Mouse (Mus musculus) midbrain, embryonic 13.5 days (tissue): Measurements from ENCODE around the gene Fsip1. TPM values are rescaled to one million over a fixed set of nuclear protein-coding genes. Genes with fewer than 3 reads are reported as not detected.

Source experiments
- ATAC-seq: fragments of 200-750 bp; cut with Nextera tagmentation; 2 replicates; pipeline ENCODE4 v1.8.0; 2017; ENCODE audit warnings: mild to moderate bottlenecking, moderate TSS enrichment, moderate library complexity
- H3K27ac ChIP-seq: fragments of 300-500 bp; sonication (generic); 2 replicates; pipeline ENCODE4 v1.5.1; 2015; ENCODE audit warnings: inconsistent platforms, mild to moderate bottlenecking, moderate library complexity
- H3K27me3 ChIP-seq: fragments of 300-500 bp; sonication (generic); 2 replicates; pipeline ENCODE4 v1.6.1; 2015; ENCODE audit warnings: mild to moderate bottlenecking, inconsistent platforms
- H3K36me3 ChIP-seq: fragments of 300-500 bp; sonication (generic); 2 replicates; pipeline ENCODE4 v1.6.1; 2015; ENCODE audit warnings: mild to moderate bottlenecking, inconsistent platforms
- H3K4me1 ChIP-seq: fragments of 300-500 bp; sonication (generic); replicated peaks from 2 replicates; pipeline ENCODE4 v1.6.1; 2015; ENCODE audit warnings: inconsistent platforms
- H3K4me2 ChIP-seq: fragments of 300-500 bp; sonication (generic); replicated peaks from 2 replicates; pipeline ENCODE4 v1.6.1; 2015; ENCODE audit warnings: moderate library complexity, mild to moderate bottlenecking, inconsistent platforms
- H3K4me3 ChIP-seq: fragments of 300-500 bp; sonication (generic); replicated peaks from 2 replicates; pipeline ENCODE4 v1.5.1; 2015; ENCODE audit warnings: mild to moderate bottlenecking, inconsistent platforms
- H3K9ac ChIP-seq: fragments of 300-500 bp; sonication (generic); replicated peaks from 2 replicates; pipeline ENCODE4 v1.6.1; 2015; ENCODE audit warnings: mild to moderate bottlenecking, inconsistent platforms
- H3K9me3 ChIP-seq: fragments of 300-500 bp; sonication (generic); 2 replicates; pipeline ENCODE4 v1.6.1; 2016; ENCODE audit warnings: mild to moderate bottlenecking, inconsistent platforms
- WGBS: fragments of 180-500 bp; shearing (Covaris S2); methylation state at CpG from one replicate; pipeline ENCODE4 v1.1.7; 2015; 5-methylcytosine and 5-hydroxymethylcytosine counted together
- polyA plus RNA-seq: library from polyadenylated mRNA; unstranded; fragments of >200 nt; fragmentation: Nextera tagmentation; extraction: Ambion mirVana; gene quantifications from 2 replicates; pipeline ENCODE4 v1.2.1, GENCODE M21; 2015

Fsip1 gene
- polyA plus RNA-seq, 1 experiment from 2014 or later = 1.6 TPM

GRCm38 (mm10) chr2:118288326-118289065, 31.7 kb upstream of the Fsip1 start:
- H3K9me3 ChIP-seq = no peaks in the 10 kb centered on the region
- WGBS = 88% methylated on average over 9 of the region's 9 CpGs
- no peak overlapping the region for H3K9ac ChIP-seq
- H3K27me3 ChIP-seq = no peaks in the 10 kb centered on the region
- H3K4me2 ChIP-seq = no peak overlapping the region
- ATAC-seq = no peak
- no peaks in the 10 kb centered on the region for H3K36me3 ChIP-seq
- H3K4me3 ChIP-seq = no peak overlapping the region
- H3K27ac ChIP-seq = no peak overlapping the region
- peaks cover 2% of the 10 kb centered on the region; the same call in 1 of the 2 replicates for H3K4me1 ChIP-seq

GRCm38 (mm10) chr2:118287678-118288077, 30.9 kb upstream of the Fsip1 start:
- no peaks in the 10 kb centered on the region for H3K36me3 ChIP-seq
- H3K4me1 ChIP-seq = no peaks in the 10 kb centered on the region
- no peak overlapping the region for H3K4me2 ChIP-seq
- no peak overlapping the region for H3K9ac ChIP-seq
- peak; percentile 27; the same call in 1 of the 2 replicates for ATAC-seq
- WGBS = 73% methylated on average over 4 of the region's 4 CpGs
- no peaks in the 10 kb centered on the region for H3K9me3 ChIP-seq
- H3K27ac ChIP-seq = no peak overlapping the region
- no peaks in the 10 kb centered on the region for H3K27me3 ChIP-seq
- no peak overlapping the region for H3K4me3 ChIP-seq

- 77% methylated on average over 3 of the region's 3 CpGs for WGBS
- H3K9ac ChIP-seq = no peak overlapping the region
- no peak overlapping the region for H3K4me2 ChIP-seq
- no peaks in the 10 kb centered on the region for H3K9me3 ChIP-seq
- H3K27ac ChIP-seq = no peak overlapping the region
- no peak for ATAC-seq
- no peaks in the 10 kb centered on the region for H3K36me3 ChIP-seq
- H3K4me1 ChIP-seq = no peaks in the 10 kb centered on the region
- H3K4me3 ChIP-seq = no peak overlapping the region
- H3K27me3 ChIP-seq = no peaks in the 10 kb centered on the region
These were observed 25.7 kb upstream of the Fsip1 start for GRCm38 (mm10) chr2:118282467-118282866.

GRCm38 (mm10) chr2:118278249-118278648, 21.5 kb upstream of the Fsip1 start:
- no peak for ATAC-seq
- WGBS = 94% methylated on average over 8 of the region's 8 CpGs

GRCm38 (mm10) chr2:118271606-118272005, 14.8 kb upstream of the Fsip1 start:
- no peaks in the 10 kb centered on the region for H3K36me3 ChIP-seq
- peaks cover 9% of the 10 kb centered on the region for H3K4me1 ChIP-seq
- H3K9ac ChIP-seq = no peak overlapping the region
- no peaks in the 10 kb centered on the region for H3K9me3 ChIP-seq
- no peaks in the 10 kb centered on the region for H3K27me3 ChIP-seq
- no peak overlapping the region for H3K4me2 ChIP-seq
- no peak overlapping the region for H3K27ac ChIP-seq
- WGBS = 88% methylated on average over 10 of the region's 10 CpGs
- ATAC-seq = no peak
- no peak overlapping the region for H3K4me3 ChIP-seq

More at GRCm38 (mm10) chr2:118278249-118278648, 21.5 kb upstream of the Fsip1 start:
- H3K27ac ChIP-seq = no peak overlapping the region
- H3K27me3 ChIP-seq = no peaks in the 10 kb centered on the region
- H3K4me3 ChIP-seq = no peak overlapping the region
- no peak overlapping the region for H3K4me2 ChIP-seq
- no peaks in the 10 kb centered on the region for H3K9me3 ChIP-seq
- peaks cover 9% of the 10 kb centered on the region for H3K4me1 ChIP-seq
- no peak overlapping the region for H3K9ac ChIP-seq
- no peaks in the 10 kb centered on the region for H3K36me3 ChIP-seq

- no peak for ATAC-seq
- no peak overlapping the region for H3K4me3 ChIP-seq
- no peak overlapping the region for H3K4me2 ChIP-seq
- H3K27me3 ChIP-seq = no peaks in the 10 kb centered on the region
- H3K4me1 ChIP-seq = peaks cover 8% of the 10 kb centered on the region
- no peak overlapping the region for H3K27ac ChIP-seq
- no peaks in the 10 kb centered on the region for H3K36me3 ChIP-seq
- WGBS = 81% methylated on average over 14 of the region's 14 CpGs
- no peak overlapping the region for H3K9ac ChIP-seq
- no peaks in the 10 kb centered on the region for H3K9me3 ChIP-seq
These were observed 13.4 kb upstream of the Fsip1 start for GRCm38 (mm10) chr2:118270213-118270612.

- WGBS = 58% methylated on average over 2 of the region's 2 CpGs
- ATAC-seq = 0 out of 2 replicates have a peak, but pooled peaks have one; percentile 24
These were observed 7.1 kb upstream of the Fsip1 start for GRCm38 (mm10) chr2:118263914-118264201.

GRCm38 (mm10) chr2:118263151-118263913, 6.6 kb upstream of the Fsip1 start:
- no peaks in the 10 kb centered on the region for H3K4me1 ChIP-seq
- H3K27me3 ChIP-seq = 0 out of 2 replicates have a peak, but pooled peaks cover 7% of the 10 kb centered on the region
- H3K4me2 ChIP-seq = no peak overlapping the region
- 21% methylated on average over 8 of the region's 8 CpGs for WGBS
- no peaks in the 10 kb centered on the region for H3K9me3 ChIP-seq
- no peak overlapping the region for H3K27ac ChIP-seq
- ATAC-seq = peak; percentile 50; the same call in 1 of the 2 replicates
- no peak overlapping the region for H3K9ac ChIP-seq
- H3K4me3 ChIP-seq = no peak overlapping the region
- H3K36me3 ChIP-seq = no peaks in the 10 kb centered on the region

More at GRCm38 (mm10) chr2:118263914-118264201, 7.1 kb upstream of the Fsip1 start:
- no peaks in the 10 kb centered on the region for H3K4me1 ChIP-seq
- no peak overlapping the region for H3K4me2 ChIP-seq
- H3K9ac ChIP-seq = no peak overlapping the region
- no peak overlapping the region for H3K27ac ChIP-seq
- H3K4me3 ChIP-seq = no peak overlapping the region
- H3K9me3 ChIP-seq = no peaks in the 10 kb centered on the region
- 0 out of 2 replicates have a peak, but pooled peaks cover 7% of the 10 kb centered on the region for H3K27me3 ChIP-seq
- no peaks in the 10 kb centered on the region for H3K36me3 ChIP-seq

- H3K4me1 ChIP-seq = no peaks in the 10 kb centered on the region
- 0 out of 2 replicates have a peak, but pooled peaks cover 7% of the 10 kb centered on the region for H3K27me3 ChIP-seq
- no peaks in the 10 kb centered on the region for H3K9me3 ChIP-seq
- no peaks in the 10 kb centered on the region for H3K36me3 ChIP-seq
- no peak for ATAC-seq
- H3K9ac ChIP-seq = no peak overlapping the region
- H3K4me3 ChIP-seq = no peak overlapping the region
- H3K4me2 ChIP-seq = no peak overlapping the region
- H3K27ac ChIP-seq = no peak overlapping the region
- WGBS = 67% methylated on average over 8 of the region's 8 CpGs
These were observed 5.9 kb upstream of the Fsip1 start for GRCm38 (mm10) chr2:118262673-118263072.

GRCm38 (mm10) chr2:118259746-118260145, 3.0 kb upstream of the Fsip1 start:
- peaks cover 5% of the 10 kb centered on the region for H3K4me1 ChIP-seq
- H3K9ac ChIP-seq = no peak overlapping the region

GRCm38 (mm10) chr2:118257094-118257493, 328 bp upstream of the Fsip1 start:
- H3K4me2 ChIP-seq = peak overlapping the region; percentile 59
- H3K27ac ChIP-seq = no peak overlapping the region
- peak overlapping the region; percentile 44 for H3K4me3 ChIP-seq
- H3K9me3 ChIP-seq = no peaks in the 10 kb centered on the region
- no peaks in the 10 kb centered on the region for H3K27me3 ChIP-seq
- H3K36me3 ChIP-seq = no peaks in the 10 kb centered on the region
- H3K9ac ChIP-seq = no peak overlapping the region
- H3K4me1 ChIP-seq = peaks cover 5% of the 10 kb centered on the region
- no peak; the same call in 1 of the 2 replicates for ATAC-seq
- whole genome bisulfite sequencing = 76% methylated on average over 8 of the region's 8 CpGs

More at GRCm38 (mm10) chr2:118259746-118260145, 3.0 kb upstream of the Fsip1 start:
- no peak overlapping the region for H3K4me3 ChIP-seq
- WGBS = 88% methylated on average over 5 of the region's 5 CpGs
- no peaks in the 10 kb centered on the region for H3K36me3 ChIP-seq
- 0 out of 2 replicates have a peak, but pooled peaks cover 7% of the 10 kb centered on the region for H3K27me3 ChIP-seq
- no peak overlapping the region for H3K4me2 ChIP-seq
- no peak overlapping the region for H3K27ac ChIP-seq
- H3K9me3 ChIP-seq = no peaks in the 10 kb centered on the region
- ATAC-seq = no peak

GRCm38 (mm10) chr2:118254516-118254915, 2.2 kb downstream of the Fsip1 start:
- Histone ChIP-seq H3K9ac (no peak overlapping the region), H3K4me3 (no peak overlapping the region), H3K36me3 (no peaks in the 10 kb centered on the region), H3K9me3 (no peaks in the 10 kb centered on the region), H3K27ac (no peak overlapping the region), H3K4me1 (peaks cover 5% of the 10 kb centered on the region), H3K27me3 (no peaks in the 10 kb centered on the region), H3K4me2 (no peak overlapping the region)
- ATAC-seq = no peak
- 83% methylated on average over 8 of the region's 8 CpGs for WGBS
